Mouse (Mus musculus): ENCODE data around the gene Armh1. TPM values are rescaled to one million over a fixed set of nuclear protein-coding genes. Genes with fewer than 3 reads are reported as not detected.

Armh1 gene
- polyA plus RNA-seq, 1 experiment from 2014 or later, result 0.54 TPM

GRCm38 (mm10) chr4:117221836-117222235, 30.1 kb downstream of the Armh1 start:
- Histone ChIP-seq H3K9ac (replicated peaks; ENCODE audit: low read length) (no peak overlapping the region), H3K36me3 (ENCODE audit: control insufficient read depth, insufficient read depth, low read length) (no peaks in the 10 kb centered on the region), H3K4me3 (replicated peaks; ENCODE audit: low read depth, low read length) (no peak overlapping the region), H3K27ac (replicated peaks; ENCODE audit: low read depth, low read length) (no peak overlapping the region), H3K27me3 (ENCODE audit: control insufficient read depth, insufficient read depth, low read length) (no peaks in the 10 kb centered on the region), H3K9me3 (ENCODE audit: control insufficient read depth, low read length) (no peaks in the 10 kb centered on the region), H3K4me1 (ENCODE audit: control insufficient read depth, insufficient read depth, low read length) (no peaks in the 10 kb centered on the region), H3K4me2 (ENCODE audit: low read length) (no peak overlapping the region)
- DNase-seq (no peak), ATAC-seq (ENCODE audit: low FRiP score, low TSS enrichment) (no peak)
- WGBS, result 85% methylated on average over 9 of the region's 9 CpGs

- H3K9me3 ChIP-seq (ENCODE audit: control insufficient read depth, low read length), result no peaks in the 10 kb centered on the region
- no peaks in the 10 kb centered on the region for H3K4me1 ChIP-seq (ENCODE audit: control insufficient read depth, insufficient read depth, low read length)
- no peak overlapping the region for H3K4me2 ChIP-seq (ENCODE audit: low read length)
- H3K27ac ChIP-seq (replicated peaks; ENCODE audit: low read depth, low read length), result no peak overlapping the region
- DNase-seq, result no peak
- WGBS, result 82% methylated on average over 9 of the region's 9 CpGs
- no peak overlapping the region for H3K4me3 ChIP-seq (replicated peaks; ENCODE audit: low read depth, low read length)
- H3K36me3 ChIP-seq (ENCODE audit: control insufficient read depth, insufficient read depth, low read length), result no peaks in the 10 kb centered on the region
- no peak overlapping the region for H3K9ac ChIP-seq (replicated peaks; ENCODE audit: low read length)
- no peaks in the 10 kb centered on the region for H3K27me3 ChIP-seq (ENCODE audit: control insufficient read depth, insufficient read depth, low read length)
- ATAC-seq (ENCODE audit: low FRiP score, low TSS enrichment), result no peak
These were observed 31.0 kb downstream of the Armh1 start for GRCm38 (mm10) chr4:117220741-117221515.

- Histone ChIP-seq H3K36me3 (ENCODE audit: control insufficient read depth, insufficient read depth, low read length) (no peaks in the 10 kb centered on the region), H3K4me3 (replicated peaks; ENCODE audit: low read depth, low read length) (no peak overlapping the region), H3K4me2 (ENCODE audit: low read length) (no peak overlapping the region), H3K27me3 (ENCODE audit: control insufficient read depth, insufficient read depth, low read length) (no peaks in the 10 kb centered on the region), H3K4me1 (ENCODE audit: control insufficient read depth, insufficient read depth, low read length) (no peaks in the 10 kb centered on the region), H3K9ac (replicated peaks; ENCODE audit: low read length) (no peak overlapping the region), H3K9me3 (ENCODE audit: control insufficient read depth, low read length) (no peaks in the 10 kb centered on the region), H3K27ac (replicated peaks; ENCODE audit: low read depth, low read length) (no peak overlapping the region)
- DNase-seq, result peak; percentile 84
- 39% methylated on average over 10 of the region's 10 CpGs for WGBS
- no peak for ATAC-seq (ENCODE audit: low FRiP score, low TSS enrichment)
These were observed 33.3 kb downstream of the Armh1 start for GRCm38 (mm10) chr4:117218517-117219219.

- Histone ChIP-seq H3K9me3 (ENCODE audit: control insufficient read depth, low read length) (no peaks in the 10 kb centered on the region), H3K9ac (replicated peaks; ENCODE audit: low read length) (no peak overlapping the region), H3K4me1 (ENCODE audit: control insufficient read depth, insufficient read depth, low read length) (no peaks in the 10 kb centered on the region), H3K4me2 (ENCODE audit: low read length) (no peak overlapping the region), H3K36me3 (ENCODE audit: control insufficient read depth, insufficient read depth, low read length) (no peaks in the 10 kb centered on the region), H3K4me3 (replicated peaks; ENCODE audit: low read depth, low read length) (no peak overlapping the region), H3K27me3 (ENCODE audit: control insufficient read depth, insufficient read depth, low read length) (no peaks in the 10 kb centered on the region), H3K27ac (replicated peaks; ENCODE audit: low read depth, low read length) (no peak overlapping the region)
- no peak for DNase-seq
- 82% methylated on average over 5 of the region's 5 CpGs for WGBS
- no peak for ATAC-seq (ENCODE audit: low FRiP score, low TSS enrichment)
These were observed 34.9 kb downstream of the Armh1 start for GRCm38 (mm10) chr4:117217029-117217428.

- DNase-seq (no peak), ATAC-seq (ENCODE audit: low FRiP score, low TSS enrichment) (no peak)
- Histone ChIP-seq H3K4me1 (ENCODE audit: control insufficient read depth, insufficient read depth, low read length) (no peaks in the 10 kb centered on the region), H3K27me3 (ENCODE audit: control insufficient read depth, insufficient read depth, low read length) (no peaks in the 10 kb centered on the region), H3K9ac (replicated peaks; ENCODE audit: low read length) (no peak overlapping the region), H3K27ac (replicated peaks; ENCODE audit: low read depth, low read length) (no peak overlapping the region), H3K9me3 (ENCODE audit: control insufficient read depth, low read length) (no peaks in the 10 kb centered on the region), H3K36me3 (ENCODE audit: control insufficient read depth, insufficient read depth, low read length) (no peaks in the 10 kb centered on the region), H3K4me3 (replicated peaks; ENCODE audit: low read depth, low read length) (no peak overlapping the region), H3K4me2 (ENCODE audit: low read length) (no peak overlapping the region)
- 80% methylated on average over 6 of the region's 6 CpGs for WGBS
These were observed 37.7 kb downstream of the Armh1 start for GRCm38 (mm10) chr4:117214250-117214649.

- ATAC-seq (ENCODE audit: low FRiP score, low TSS enrichment) (no peak), DNase-seq (peak; percentile 84)
- H3K27ac ChIP-seq (replicated peaks; ENCODE audit: low read depth, low read length), result no peak overlapping the region
- no peaks in the 10 kb centered on the region for H3K9me3 ChIP-seq (ENCODE audit: control insufficient read depth, low read length)
- no peak overlapping the region for H3K4me3 ChIP-seq (replicated peaks; ENCODE audit: low read depth, low read length)
- H3K4me2 ChIP-seq (ENCODE audit: low read length), result no peak overlapping the region
- H3K36me3 ChIP-seq (ENCODE audit: control insufficient read depth, insufficient read depth, low read length), result no peaks in the 10 kb centered on the region
- H3K9ac ChIP-seq (replicated peaks; ENCODE audit: low read length), result no peak overlapping the region
- 2% methylated on average over 20 of the region's 20 CpGs for WGBS
- no peaks in the 10 kb centered on the region for H3K4me1 ChIP-seq (ENCODE audit: control insufficient read depth, insufficient read depth, low read length)
- no peaks in the 10 kb centered on the region for H3K27me3 ChIP-seq (ENCODE audit: control insufficient read depth, insufficient read depth, low read length)
These were observed 41.5 kb downstream of the Armh1 start for GRCm38 (mm10) chr4:117210147-117211074.

GRCm38 (mm10) chr4:117209592-117209991, 42.3 kb downstream of the Armh1 start:
- Histone ChIP-seq H3K9me3 (ENCODE audit: control insufficient read depth, low read length) (no peaks in the 10 kb centered on the region), H3K4me1 (ENCODE audit: control insufficient read depth, insufficient read depth, low read length) (no peaks in the 10 kb centered on the region), H3K27ac (replicated peaks; ENCODE audit: low read depth, low read length) (no peak overlapping the region), H3K4me2 (ENCODE audit: low read length) (no peak overlapping the region), H3K36me3 (ENCODE audit: control insufficient read depth, insufficient read depth, low read length) (no peaks in the 10 kb centered on the region), H3K27me3 (ENCODE audit: control insufficient read depth, insufficient read depth, low read length) (no peaks in the 10 kb centered on the region), H3K9ac (replicated peaks; ENCODE audit: low read length) (no peak overlapping the region), H3K4me3 (replicated peaks; ENCODE audit: low read depth, low read length) (no peak overlapping the region)
- 86% methylated on average over 6 of the region's 6 CpGs for WGBS
- ATAC-seq (ENCODE audit: low FRiP score, low TSS enrichment) (no peak), DNase-seq (no peak)

- DNase-seq (no peak), ATAC-seq (ENCODE audit: low FRiP score, low TSS enrichment) (no peak)
- H3K4me1 ChIP-seq (ENCODE audit: control insufficient read depth, insufficient read depth, low read length), result no peaks in the 10 kb centered on the region
- no peaks in the 10 kb centered on the region for H3K9me3 ChIP-seq (ENCODE audit: control insufficient read depth, low read length)
- 71% methylated on average over 4 of the region's 4 CpGs for WGBS
- H3K36me3 ChIP-seq (ENCODE audit: control insufficient read depth, insufficient read depth, low read length), result no peaks in the 10 kb centered on the region
- H3K27me3 ChIP-seq (ENCODE audit: control insufficient read depth, insufficient read depth, low read length), result no peaks in the 10 kb centered on the region
- H3K27ac ChIP-seq (replicated peaks; ENCODE audit: low read depth, low read length), result no peak overlapping the region
- H3K4me3 ChIP-seq (replicated peaks; ENCODE audit: low read depth, low read length), result no peak overlapping the region
- no peak overlapping the region for H3K9ac ChIP-seq (replicated peaks; ENCODE audit: low read length)
- H3K4me2 ChIP-seq (ENCODE audit: low read length), result no peak overlapping the region
These were observed 49.0 kb downstream of the Armh1 start for GRCm38 (mm10) chr4:117202992-117203354.

Data from midbrain, embryonic 14.5 days (tissue).